Mouse (Mus musculus): ENCODE results near the gene Taok1.
A peak's percentile ranks its signal among the peaks of the same experiment; 100 is the strongest.
"Not testable (repeated sequence)": the region's sequence is repeated elsewhere in the genome, so short reads cannot be mapped to it uniquely, and the experiment has no call there.

The Taok1 gene

GRCm38 (mm10) chr11:77607538-77608455 is at the start of gene Taok1:
Taok1 (minus strand) TSS chr11:77607815.
- peak; percentile 94 for DNase-seq

- not testable (repeated sequence) for DNase-seq
These were observed 46.0 kb upstream of the Taok1 start for GRCm38 (mm10) chr11:77653406-77654190.

GRCm38 (mm10) chr11:77652484-77652883 is 44.9 kb upstream of the Taok1 start:
- DNase-seq, result no peak

GRCm38 (mm10) chr11:77648878-77649277 is 41.3 kb upstream of the Taok1 start:
- DNase-seq, result no peak

GRCm38 (mm10) chr11:77645481-77645880 is 37.9 kb upstream of the Taok1 start:
- no peak for DNase-seq

- DNase-seq, result no peak
These were observed 33.8 kb upstream of the Taok1 start for GRCm38 (mm10) chr11:77641390-77641789.

- DNase-seq, result peak; percentile 93
These were observed 22.6 kb upstream of the Taok1 start for GRCm38 (mm10) chr11:77630257-77630670.

- no peak for DNase-seq
These were observed 21.9 kb upstream of the Taok1 start for GRCm38 (mm10) chr11:77629476-77629875.

GRCm38 (mm10) chr11:77626596-77627535 is 19.3 kb upstream of the Taok1 start:
- DNase-seq, result no peak

GRCm38 (mm10) chr11:77625061-77625855 is 17.6 kb upstream of the Taok1 start:
- DNase-seq, result peak; percentile 55

GRCm38 (mm10) chr11:77624441-77625060 is 16.9 kb upstream of the Taok1 start:
- no peak for DNase-seq

- DNase-seq, result no peak
These were observed 16.4 kb upstream of the Taok1 start for GRCm38 (mm10) chr11:77624002-77624401.

- no peak for DNase-seq
These were observed 14.4 kb upstream of the Taok1 start for GRCm38 (mm10) chr11:77621902-77622535.

- DNase-seq, result no peak
These were observed 7.5 kb upstream of the Taok1 start for GRCm38 (mm10) chr11:77615084-77615624.

- DNase-seq, result peak; percentile 69
These were observed 629 bp downstream of the Taok1 start for GRCm38 (mm10) chr11:77606835-77607537.

GRCm38 (mm10) chr11:77606469-77606834 is 1.2 kb downstream of the Taok1 start:
- DNase-seq, result no peak

GRCm38 (mm10) chr11:77597266-77597665 is 10.3 kb downstream of the Taok1 start:
- DNase-seq, result no peak

GRCm38 (mm10) chr11:77591388-77591787 is 16.2 kb downstream of the Taok1 start:
- no peak for DNase-seq

- no peak for DNase-seq
These were observed 16.8 kb downstream of the Taok1 start for GRCm38 (mm10) chr11:77590801-77591200.

GRCm38 (mm10) chr11:77585201-77585600 is 22.4 kb downstream of the Taok1 start:
- DNase-seq, result no peak

Measured in thymus, postnatal 25 days (tissue).